Mouse (Mus musculus): ENCODE results near the gene Ttc17.
A peak's percentile ranks its signal among the peaks of the same experiment; 100 is the strongest.
"Not testable (repeated sequence)": the region's sequence is repeated elsewhere in the genome, so short reads cannot be mapped to it uniquely, and the experiment has no call there.

Ttc17 gene

GRCm38 (mm10) chr2:94406083-94406957 lies at the start of gene Ttc17:
Gene Ttc17 (minus strand): TSS chr2:94406689.
- DNase-seq (ENCODE audit: low spot score), result peak; percentile 92

DNA sequence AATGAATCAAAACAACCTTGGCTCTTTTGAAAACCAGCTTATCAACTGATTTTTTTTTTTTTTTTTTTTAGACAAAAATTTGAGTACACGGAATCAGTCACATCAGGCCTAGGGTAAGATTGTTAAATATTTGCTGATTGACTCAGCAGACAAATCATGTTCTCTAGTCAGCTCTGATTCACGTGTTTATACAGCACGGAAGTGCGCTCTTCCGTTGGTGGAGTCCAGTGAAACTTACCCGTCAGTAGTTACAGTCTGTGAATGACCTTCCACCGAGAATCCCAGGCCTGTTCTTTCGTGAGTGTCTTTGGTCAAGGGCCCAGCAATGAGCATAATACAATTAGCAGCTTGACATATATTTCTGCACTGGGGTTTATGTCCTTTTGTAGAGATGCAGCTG lies 43.2 kb upstream of the Ttc17 start:
- no peak for DNase-seq (ENCODE audit: low spot score)

GRCm38 (mm10) chr2:94436952-94437351 lies 30.5 kb upstream of the Ttc17 start:
- DNase-seq (ENCODE audit: low spot score), result peak; percentile 33

DNA sequence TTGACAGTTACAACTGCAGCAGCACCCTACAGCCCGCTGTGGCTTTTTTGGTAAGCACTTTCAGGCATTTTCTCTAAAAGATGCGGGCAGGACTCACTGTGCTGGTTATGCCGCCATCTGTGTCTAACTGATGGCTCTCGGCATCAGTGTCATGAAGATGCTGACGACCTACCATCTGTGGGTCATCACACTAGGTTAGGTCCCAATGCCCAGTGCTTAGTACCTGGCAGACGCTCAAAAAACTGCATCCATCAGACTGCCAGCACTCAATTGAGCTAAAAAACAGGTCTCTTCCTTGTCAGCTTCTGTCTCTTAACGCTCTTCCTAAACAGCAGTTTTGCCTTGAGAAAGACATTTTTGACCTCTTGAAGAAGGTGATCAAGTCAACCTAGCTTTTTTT lies 29.0 kb upstream of the Ttc17 start:
- no peak for DNase-seq (ENCODE audit: low spot score)

GRCm38 (mm10) chr2:94434833-94435232 lies 28.3 kb upstream of the Ttc17 start:
- DNase-seq (ENCODE audit: low spot score), result no peak

DNA sequence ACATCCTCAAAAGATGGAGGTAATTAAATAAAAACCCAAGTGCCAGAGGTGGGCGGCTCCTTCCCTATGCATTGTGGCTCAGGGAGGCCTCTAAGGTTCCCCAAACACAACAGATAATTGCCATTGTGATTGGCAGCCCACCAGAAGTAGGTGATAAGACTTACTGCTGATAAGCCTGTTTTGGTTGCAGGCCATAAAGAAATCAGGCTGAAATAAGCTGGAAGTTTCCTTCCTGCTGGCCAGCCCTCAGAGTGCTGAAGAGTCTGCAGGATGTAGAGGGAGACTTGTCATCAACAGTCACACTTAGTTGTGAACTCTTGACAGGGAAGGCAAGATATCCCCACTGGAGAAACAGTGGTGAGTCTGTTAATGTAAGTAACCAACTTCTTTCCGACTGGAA lies 25.7 kb upstream of the Ttc17 start:
- peak; percentile 43 for DNase-seq (ENCODE audit: low spot score)

DNA sequence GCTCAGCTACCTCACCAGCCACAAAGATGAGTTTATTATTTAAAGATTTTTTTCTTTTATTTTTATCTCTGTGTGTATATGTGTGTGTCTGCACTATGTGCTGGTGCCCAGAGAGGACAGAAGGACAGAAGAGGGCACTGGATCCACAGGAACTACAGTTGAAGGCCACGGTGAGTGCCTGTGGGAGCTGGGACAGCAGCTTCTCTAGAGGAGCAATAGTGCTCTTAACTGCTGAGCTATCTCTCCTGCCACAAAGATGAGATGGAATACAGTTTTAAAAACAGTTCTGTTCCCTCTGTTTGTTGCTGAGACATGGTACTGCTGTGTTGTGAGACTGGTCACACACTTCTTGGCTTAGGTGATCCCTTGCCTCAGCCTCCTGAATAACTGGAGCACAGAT lies 22.0 kb upstream of the Ttc17 start:
- no peak for DNase-seq (ENCODE audit: low spot score)

DNA sequence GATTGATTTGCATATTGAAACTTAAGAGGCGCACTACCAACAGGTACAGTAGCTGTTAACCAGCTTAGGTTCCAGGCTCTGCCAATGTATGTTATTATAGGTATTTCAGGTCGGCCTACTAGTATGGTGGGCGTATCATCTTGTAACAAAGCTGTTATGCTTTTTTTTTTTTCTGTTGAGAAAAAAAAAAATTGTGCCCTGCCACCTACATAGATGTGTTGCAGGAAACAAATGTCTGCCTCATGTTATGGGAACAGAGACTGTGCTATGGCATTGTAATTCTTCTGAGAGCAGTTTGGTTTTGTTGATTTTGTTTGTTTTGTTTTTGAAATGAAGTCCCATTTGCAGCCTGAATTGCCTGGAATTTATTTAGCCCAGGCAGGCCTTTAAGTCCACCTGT lies 952 bp upstream of the Ttc17 start:
- peak; percentile 19 for DNase-seq (ENCODE audit: low spot score)

DNA sequence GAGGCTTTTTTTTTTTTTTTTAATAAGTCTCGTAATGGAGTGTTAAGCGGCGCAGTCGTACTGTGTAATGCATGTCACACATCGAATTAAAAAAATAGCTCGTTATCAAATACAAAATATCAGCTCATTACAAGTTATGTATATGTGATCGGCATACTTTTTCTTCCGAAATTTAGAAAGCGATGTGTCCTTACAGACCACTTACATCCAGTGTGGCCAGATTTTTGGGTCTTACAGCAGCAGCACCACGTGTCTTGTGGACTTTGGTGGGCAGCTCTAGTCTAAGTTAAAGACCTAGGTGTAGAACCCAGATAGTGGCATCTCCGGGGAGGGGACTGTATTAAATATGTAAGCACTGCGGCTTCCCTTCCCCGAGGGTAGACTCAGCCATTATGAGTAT lies 532 bp upstream of the Ttc17 start:
- no peak for DNase-seq (ENCODE audit: low spot score)

GRCm38 (mm10) chr2:94405397-94406082 lies 949 bp downstream of the Ttc17 start:
- peak; percentile 67 for DNase-seq (ENCODE audit: low spot score)

DNA sequence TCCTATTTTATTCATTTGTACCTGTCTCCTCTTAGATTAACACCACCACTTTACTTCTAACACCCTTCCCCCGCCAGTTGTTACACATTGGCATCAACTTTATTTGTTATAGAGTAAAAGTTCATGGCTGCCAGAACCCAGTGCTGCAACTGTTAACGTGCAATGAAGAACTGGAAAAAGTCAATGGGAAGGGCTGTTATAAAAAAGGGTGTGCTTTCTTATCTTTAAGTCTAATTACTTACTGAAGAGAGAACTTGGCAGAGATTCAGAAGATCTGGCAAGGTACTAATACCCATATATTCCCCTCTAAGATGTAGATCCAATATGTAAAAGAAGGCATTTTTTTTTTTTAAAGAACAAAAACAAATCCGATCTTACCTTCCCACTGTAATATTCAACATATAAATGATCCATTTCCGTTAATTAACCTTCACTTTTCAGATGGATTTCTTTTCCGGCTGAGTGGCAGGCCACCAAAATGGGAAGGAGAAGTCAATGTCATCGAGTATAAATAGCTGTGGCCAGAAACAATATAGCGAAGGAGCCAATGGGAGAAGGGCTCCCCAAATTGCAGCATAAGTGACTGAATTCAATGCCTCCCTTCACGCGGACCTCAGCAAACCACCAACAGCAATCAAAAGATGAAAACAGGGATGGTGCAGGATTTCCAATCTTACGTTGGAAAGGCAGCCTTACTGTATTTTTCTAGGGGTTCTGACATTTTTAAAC lies 1.8 kb downstream of the Ttc17 start:
- no peak for DNase-seq (ENCODE audit: low spot score)

DNA sequence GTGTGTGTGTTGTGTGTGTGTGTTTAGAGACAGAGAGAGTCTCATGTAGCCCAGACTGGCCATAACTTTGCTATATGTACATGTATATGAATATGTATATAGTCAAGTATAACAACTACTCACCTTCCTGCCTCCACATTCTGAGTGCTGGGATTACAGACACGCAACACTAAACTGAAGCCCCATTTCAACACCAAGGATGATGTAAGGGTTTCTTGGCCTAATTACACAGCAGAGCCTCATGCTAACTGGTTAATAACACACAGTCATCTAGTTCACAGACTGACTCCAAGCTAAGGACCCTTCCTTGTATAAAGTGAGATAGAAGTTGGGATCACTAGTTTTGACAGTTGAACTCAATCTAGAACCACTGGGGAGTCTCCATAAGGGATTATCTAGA lies 3.9 kb downstream of the Ttc17 start:
- DNase-seq (ENCODE audit: low spot score), result no peak

- DNase-seq (ENCODE audit: low spot score), result no peak
Measured at GRCm38 (mm10) chr2:94402096-94402495, 4.4 kb downstream of the Ttc17 start.

GRCm38 (mm10) chr2:94401006-94401405 lies 5.5 kb downstream of the Ttc17 start:
- no peak for DNase-seq (ENCODE audit: low spot score)

- no peak for DNase-seq (ENCODE audit: low spot score)
Measured at GRCm38 (mm10) chr2:94398138-94398970, 8.1 kb downstream of the Ttc17 start.

- no peak for DNase-seq (ENCODE audit: low spot score)
Measured at GRCm38 (mm10) chr2:94397453-94397852, 9.0 kb downstream of the Ttc17 start.

- no peak for DNase-seq (ENCODE audit: low spot score)
Measured at GRCm38 (mm10) chr2:94396325-94396724, 10.2 kb downstream of the Ttc17 start.

- not testable (repeated sequence) for DNase-seq (ENCODE audit: low spot score)
Measured at GRCm38 (mm10) chr2:94391127-94391526, 15.4 kb downstream of the Ttc17 start.

- DNase-seq (ENCODE audit: low spot score), result no peak
Measured at GRCm38 (mm10) chr2:94389000-94389399, 17.5 kb downstream of the Ttc17 start.

- no peak for DNase-seq (ENCODE audit: low spot score)
Measured at GRCm38 (mm10) chr2:94387846-94388245, 18.6 kb downstream of the Ttc17 start.

DNA sequence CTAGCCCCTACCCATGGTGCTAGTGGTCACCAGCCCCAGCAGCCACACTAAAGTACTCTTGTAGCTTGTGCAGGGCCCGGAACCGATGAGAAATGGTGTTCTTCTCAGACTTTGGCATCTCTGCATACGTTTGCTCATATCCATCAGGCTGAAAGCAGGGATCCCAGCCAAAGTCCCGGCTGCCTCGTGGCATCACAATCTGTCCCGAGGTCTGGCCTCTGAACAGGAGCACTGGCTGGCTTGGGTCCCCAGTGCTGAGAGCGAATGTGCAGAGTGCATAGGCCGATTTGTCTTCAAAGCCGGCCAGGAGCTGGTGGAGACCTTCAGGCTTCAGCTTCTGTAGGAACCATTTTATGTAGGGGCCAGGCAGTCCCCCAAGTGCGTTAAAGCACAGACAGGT lies 22.0 kb downstream of the Ttc17 start:
- DNase-seq (ENCODE audit: low spot score), result not testable (repeated sequence)

Data from MN1 (cell line).